Mouse (Mus musculus): ENCODE measurements at regions not wholly inside any gene's neighbourhood (a gene's known extent, or its start where the extent isn't known, plus 50 kb on each side); places are given as distances from the start of the nearest gene placed in this dataset.

DNA sequence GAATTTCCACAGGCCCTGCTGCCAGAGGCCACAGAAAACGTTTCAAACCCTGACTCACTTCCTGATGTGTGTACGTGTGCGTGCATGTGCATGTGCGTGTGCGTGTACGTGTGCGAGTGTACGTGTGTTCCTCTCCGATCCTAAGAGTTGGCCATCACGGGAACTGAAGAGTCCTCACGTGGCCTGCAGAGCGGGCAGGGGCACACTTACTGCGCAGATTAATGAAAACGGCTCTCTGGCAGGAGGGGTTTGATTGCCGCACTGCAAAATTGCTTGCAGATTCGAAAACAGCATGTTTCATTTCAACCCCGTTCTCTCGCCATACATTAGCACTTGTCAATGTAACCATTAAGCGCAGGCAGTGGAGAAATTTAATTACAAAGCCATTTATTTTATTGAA lies 135.0 kb upstream of the Six2 start:
- DNase-seq (ENCODE audit: low spot score), result no peak

DNA sequence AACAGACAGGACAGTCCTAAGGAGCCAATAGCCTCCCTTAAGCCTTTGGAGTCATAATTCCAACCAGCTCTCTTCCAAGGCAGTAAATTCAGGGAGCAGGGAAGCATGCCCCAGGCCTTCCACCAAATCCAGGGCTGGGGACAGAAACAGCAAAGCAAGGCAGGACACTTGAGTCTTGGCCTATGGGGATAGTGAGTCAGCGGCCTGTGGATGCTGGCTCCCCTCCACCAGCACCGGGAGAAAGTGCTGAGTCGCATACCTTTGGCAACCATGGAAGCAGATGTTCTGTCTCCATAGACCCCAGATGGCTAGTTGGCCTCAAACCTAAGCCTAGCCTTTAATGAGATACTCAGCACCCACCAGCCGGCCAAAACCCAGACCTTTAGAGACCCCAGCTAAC lies 133.8 kb upstream of the Six2 start:
- DNase-seq (ENCODE audit: low spot score), result no peak

DNA sequence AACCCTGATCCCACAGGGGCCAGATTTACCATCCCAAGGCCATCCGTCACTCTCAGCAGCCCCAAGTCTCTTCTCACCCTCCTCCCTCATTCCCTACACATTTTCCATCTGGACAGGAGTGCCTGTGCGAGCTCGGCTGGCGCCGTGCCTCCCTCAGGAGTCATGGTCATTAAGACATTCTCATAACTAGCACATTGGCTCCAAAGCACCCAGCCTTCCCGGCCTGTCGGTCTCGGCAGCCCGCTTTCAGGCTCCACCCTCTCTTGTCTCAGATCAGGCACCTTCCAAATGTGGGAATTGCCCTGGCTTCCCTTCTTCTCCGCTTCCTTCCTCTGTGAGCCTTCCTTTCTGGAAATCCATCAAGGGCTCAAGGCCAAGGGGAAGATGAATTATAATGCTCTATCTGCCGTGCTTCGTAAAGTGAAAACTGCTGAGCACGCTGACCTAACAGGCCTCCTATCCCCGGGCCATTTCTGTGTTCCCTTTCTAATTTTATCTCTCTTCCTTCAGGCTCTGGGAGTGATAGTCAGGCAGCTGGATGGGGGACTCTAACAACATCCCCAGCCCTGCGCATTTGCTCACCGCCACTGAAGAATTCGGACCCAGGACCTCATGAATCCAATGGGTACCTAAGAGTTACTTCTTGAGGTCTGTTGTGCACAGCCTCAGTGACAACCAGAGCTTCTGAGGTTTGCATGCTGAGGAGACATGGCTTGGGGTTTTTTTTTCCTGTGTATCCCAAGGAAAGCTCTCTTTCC lies 130.2 kb upstream of the Six2 start:
- DNase-seq (ENCODE audit: low spot score), result no peak

DNA sequence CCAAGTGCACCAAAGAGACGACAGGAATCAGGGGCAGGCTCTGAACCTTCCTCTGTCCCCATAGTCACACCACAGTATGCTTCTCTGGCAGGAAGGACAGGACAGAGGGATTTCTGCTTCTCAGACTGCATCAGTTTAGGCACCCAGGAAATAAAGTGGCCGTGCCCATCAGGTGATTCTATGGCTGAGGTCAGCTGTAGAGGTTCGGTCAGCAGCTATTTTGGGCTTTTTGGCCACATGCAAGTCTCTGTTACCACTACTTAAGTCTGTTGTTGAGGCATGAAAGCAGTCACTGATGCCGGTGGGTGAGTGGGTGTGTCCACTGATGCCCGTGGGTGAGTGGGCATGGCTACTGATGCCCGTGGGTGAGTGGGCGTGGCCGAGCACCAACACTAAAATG lies 128.4 kb upstream of the Six2 start:
- no peak for DNase-seq (ENCODE audit: low spot score)

DNA sequence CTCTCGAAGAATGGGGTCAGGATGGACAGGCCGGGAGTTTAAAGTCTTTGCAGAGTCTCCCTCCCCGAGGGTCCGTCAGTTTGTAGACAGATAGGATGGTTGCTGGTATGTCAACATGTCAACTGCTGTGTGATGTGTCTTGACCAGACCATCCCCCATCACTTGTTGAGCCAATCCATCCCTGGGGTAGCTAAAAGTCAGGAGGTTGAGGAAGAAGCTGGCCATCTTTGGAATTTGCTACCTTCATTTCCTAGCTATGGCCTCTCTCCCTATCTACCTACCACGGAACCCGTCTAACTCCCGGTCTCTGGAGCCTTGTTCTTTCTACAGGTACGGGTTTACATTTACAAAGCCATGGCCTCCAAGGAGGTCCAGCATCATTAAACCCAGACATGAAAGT lies 128.0 kb upstream of the Six2 start:
- no peak for DNase-seq (ENCODE audit: low spot score)

DNA sequence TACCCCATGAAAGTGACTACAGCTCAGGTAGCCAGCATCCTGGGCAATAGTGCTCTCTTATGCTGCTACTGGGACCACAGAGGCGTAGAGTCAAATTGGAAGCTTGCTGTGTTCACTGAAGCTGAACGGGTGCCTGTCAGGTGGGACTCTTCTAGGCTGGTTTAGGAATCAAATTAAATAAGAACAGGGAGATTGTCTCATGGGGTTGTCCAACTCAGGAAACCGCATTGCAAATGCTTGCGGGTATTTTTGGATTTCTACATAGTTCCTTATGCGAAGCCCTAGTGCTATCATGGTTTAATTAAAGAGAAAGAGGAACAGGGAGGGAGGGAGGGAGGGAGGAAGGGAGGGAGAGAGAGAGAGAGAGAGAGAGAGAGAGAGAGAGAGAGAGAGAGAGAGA lies 120.5 kb upstream of the Six2 start:
- no peak for DNase-seq (ENCODE audit: low spot score)

DNA sequence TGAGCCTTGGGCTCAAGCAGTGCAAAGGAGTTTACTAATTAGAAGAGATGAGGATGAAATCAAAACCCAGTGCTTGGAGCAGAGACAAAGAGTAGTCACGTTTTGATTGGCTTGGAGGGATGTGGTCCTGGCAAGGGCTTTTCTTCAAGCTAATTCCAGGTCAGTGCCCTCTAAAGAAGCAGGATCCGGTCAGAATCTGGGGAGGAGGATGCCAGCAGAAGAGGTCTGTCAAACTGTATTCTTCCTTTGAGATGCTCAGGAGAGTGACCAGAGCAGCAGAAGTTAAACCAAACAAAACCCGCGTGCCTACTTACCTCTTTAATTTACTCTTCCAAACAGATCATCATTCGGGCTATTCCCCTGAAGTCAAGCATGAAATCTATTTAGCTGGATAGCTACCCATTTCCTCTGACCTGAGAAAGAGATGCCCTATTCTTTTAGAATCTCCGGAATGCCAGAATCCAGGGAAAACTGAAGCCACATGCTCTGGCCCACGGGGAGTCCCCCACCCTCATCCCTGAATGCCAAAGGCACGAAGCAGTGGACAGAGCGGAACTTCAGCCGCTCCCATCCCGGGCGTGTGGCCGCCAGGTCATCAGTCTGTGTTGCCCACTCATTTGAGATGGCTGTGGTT lies 117.8 kb upstream of the Six2 start:
- DNase-seq (ENCODE audit: low spot score), result no peak

DNA sequence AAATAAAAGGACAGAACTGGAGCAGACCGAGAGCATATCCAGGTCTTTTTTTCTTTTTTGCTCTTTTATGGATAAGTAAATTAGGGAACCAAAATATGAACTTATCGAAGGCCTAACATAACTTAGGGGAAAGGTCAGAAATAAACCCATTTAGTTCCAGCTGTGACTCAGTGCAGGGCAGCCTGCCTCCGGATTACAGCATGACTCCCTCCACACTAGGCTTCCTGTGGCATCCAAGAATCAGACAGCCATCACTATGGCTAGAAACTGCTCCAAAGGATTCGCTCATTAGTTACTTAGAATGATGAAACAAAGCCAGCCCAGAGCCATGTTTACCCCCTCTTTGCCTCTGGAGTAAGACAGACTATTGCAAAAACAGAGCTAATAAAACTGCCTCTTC lies 116.6 kb upstream of the Six2 start:
- no peak for DNase-seq (ENCODE audit: low spot score)

DNA sequence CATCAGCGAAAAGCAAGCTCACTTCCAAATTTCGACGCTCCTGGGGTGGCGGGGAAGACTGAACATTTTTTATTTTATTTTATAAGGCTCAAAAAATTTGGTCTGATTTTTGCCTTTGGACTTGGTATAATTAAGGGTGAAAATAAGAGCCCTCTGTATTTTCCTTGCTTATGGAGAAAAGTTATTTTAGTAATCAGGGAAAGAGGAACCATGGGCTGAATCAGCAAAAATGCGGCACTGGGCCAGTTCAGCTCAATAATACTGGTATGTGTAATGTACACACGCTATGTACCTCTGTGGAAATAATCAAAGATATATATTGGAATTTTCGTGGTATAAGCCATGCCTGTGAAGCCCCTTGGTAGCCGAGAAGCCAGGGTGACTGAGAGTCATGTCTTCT lies 113.7 kb upstream of the Six2 start:
- no peak for DNase-seq (ENCODE audit: low spot score)

DNA sequence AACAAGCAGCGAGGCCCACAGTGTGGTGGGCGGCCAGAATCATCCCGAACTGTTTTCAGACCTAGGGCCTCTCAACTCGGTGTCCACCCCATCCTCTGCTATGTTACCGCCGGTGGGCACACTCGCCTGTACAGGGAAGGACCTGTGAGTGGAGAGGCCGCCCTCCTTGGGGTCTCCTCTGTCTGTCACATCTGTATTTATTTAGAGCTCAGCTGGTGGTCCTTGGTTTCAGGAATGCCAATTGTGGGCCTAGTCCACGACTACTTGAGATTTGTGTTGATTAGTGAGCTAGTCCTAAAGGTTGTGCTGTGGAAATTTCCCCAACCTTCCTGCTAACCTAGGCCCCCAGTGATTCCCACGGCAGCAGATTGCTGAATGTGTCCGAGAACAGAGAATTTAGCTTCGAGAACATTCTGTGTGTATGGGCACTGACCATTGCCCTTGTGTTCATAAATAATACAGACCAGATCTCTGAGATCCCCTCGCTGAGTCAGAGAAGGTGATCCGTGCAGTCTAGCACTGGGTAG lies 113.1 kb upstream of the Six2 start:
- DNase-seq (ENCODE audit: low spot score), result no peak

DNA sequence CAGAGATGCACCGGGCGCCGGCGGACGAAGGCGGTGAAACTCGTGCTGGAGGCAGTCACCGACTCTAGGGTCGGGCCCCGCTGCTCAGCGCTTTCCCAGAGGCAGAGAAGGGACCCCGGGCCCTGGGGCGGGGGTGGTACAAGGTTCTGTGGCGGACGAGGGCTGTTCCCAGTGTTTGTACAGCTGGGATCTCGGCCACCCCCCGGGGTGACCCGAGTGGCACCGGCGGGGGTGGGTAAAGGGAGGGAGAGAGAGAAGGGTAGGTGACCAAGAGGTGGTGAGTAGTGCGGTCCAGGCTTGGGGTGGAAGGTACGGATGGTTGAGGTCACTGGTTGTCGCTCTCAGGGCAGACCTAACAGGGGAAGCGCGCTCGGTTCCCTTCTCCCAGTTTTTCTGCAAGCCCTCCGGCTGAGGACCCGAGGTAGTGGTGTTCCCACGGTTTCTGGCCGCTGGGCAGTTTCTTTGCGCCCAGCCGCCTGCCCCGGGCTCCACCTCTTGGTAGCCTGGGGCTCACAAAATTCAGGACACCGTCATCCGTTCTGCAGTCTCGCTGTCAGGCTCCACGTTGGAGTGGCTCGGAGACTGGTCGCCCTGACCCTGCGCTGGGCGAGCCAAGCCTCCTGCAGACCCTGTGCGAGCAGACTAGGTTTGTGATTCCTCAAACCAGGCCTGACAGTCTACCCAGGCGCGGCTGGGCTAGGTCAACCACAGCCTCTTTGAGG lies 112.4 kb upstream of the Six2 start:
- DNase-seq (ENCODE audit: low spot score), result no peak

DNA sequence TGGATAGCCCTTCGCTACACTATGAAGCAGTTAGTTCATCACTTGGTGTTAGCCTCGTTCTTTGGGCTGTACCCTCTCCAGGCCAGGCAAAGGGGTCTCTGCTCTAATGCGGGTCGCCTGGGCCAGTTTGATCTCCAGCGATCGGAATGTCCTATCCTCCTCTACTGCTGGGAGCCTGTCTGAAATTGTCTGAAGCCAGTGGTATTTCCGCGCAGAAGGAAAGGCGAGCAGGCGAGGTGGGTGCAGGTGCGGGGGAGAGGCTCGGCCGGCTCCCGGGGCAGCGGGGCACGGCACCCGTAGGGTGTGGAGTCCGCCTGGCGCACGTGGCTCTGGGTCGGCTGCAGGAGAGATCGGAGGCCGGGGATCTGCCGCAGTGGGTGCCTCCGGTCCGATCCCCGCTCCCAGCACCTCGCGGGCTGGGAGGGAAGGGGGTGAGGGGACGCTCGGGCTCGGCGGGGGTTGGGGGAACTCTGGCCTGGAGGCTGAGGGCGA lies 111.8 kb upstream of the Six2 start:
- no peak for DNase-seq (ENCODE audit: low spot score)

DNA sequence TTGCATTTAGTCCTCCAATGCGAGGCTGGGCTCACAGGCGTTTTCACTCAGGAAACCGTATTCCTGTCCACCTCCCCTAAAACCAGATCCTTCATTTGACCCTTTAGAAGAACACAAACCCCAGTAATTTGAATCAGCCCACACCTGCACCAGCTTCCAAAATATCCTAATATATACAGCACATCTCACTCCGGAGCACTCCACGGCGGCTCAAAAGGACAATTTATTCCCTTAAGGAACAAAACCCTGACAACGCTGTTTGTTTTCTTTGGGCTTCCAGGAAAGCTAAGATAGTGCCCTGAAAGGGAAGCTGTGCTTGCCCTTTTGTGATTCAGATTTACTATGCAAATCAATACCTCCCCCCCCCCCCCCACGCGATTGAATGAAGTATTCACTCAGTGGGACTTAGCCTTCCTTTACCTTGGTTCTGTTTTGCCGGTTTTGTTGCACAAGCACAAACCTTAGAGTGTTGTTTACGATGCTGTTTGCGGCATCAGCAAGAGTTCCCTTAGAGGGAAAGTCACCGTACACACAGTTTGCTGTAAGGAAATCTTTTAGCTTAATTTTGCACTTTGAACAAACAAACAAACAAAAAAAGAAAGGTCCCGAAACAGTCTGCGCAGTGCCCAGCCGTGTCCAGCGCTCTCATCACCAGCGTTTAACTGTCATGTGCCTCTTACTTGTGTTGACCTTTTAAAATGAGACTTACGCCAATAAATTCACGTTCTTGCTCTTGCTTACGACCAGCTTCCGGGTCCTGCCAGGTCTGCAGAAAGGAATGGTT lies 111.2 kb upstream of the Six2 start:
- no peak for DNase-seq (ENCODE audit: low spot score)

DNA sequence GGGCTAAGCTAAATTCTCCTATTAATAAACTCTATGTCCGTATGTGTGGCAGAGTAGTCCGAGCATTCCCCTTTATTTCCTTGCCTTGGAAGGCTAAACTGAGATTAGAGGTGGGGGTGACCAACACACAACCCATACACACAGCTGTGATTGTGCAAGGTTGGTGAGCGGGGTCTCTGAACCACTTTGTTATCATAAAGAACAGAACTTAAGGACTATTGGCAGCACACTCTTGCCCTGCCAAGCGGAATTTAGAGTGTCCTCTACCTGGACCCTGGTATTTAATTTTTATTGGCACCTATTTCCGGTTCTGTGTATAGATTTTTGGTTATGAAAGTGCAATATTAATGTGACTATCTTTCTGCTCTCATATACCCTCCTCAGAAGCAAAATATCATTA lies 109.7 kb upstream of the Six2 start:
- no peak for DNase-seq (ENCODE audit: low spot score)

DNA sequence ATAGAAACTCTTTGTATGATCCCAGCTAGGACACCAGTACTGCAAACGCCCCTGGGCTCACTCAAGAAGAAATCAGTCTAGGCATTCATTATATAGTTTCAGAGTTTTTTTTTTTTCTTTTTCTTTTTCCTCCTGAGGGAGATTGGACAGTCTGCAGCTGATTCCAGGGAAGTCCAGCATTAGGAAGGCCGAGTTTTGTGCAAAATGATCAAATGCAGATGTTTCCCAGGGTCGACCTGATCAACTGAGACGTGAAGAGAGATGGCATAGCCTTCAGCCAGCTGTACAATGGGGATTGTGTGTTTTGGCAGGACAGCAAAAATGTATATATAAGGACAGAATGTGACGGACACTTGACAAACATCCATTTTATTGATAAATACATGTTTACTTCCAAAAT lies 107.7 kb upstream of the Six2 start:
- DNase-seq (ENCODE audit: low spot score), result no peak

DNA sequence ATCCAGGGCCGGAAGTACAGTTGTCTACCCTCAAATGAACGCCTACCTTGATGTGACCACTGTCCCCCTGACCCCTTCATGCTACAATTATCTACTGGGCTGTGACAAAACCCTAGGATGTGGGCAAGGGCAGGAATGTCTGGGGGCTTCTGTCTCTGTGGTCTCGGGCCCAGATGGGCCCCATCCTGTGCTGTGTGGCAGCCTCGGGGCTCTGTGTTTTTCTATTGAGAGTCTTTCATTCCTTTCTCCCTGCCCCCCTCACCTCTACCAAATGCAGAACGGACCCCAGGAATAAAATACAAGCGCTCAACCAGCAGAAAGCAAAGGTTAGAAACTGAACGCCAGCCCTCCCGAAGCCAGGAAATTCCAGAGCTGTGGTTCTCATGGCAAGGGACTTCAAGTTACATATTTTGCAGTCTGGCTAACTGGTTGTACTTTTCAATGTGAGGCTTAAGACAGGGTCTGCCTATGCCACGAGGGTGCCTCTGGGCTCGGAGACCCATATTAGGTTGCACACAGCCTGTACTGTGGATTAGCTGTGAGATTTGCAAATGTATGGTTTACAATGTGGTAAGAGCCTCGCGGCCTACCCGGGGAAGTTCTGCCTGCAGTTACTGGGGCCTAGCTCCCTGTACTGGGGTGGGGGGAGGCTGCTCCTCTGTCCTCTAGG lies 97.7 kb upstream of the Six2 start:
- DNase-seq (ENCODE audit: low spot score), result no peak

DNA sequence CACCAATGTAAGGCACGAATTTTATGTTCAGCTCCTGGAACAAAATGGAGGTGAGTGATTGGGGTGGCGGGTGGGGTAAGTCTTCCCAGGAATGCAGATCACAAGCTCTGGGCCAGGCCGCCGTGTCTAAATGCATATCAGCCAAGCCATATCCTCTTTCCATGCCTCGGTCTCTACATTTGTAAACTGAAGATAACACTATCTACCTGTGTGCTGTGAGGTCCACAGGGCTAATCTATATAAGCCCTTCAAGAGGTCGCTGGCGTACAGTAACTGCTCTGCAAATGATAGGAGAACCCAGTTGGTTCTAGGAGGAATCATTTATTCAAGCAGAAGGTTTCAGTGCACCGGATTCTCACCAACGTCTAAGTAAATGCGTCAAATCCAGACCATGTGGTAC lies 92.4 kb upstream of the Six2 start:
- DNase-seq (ENCODE audit: low spot score), result no peak

DNA sequence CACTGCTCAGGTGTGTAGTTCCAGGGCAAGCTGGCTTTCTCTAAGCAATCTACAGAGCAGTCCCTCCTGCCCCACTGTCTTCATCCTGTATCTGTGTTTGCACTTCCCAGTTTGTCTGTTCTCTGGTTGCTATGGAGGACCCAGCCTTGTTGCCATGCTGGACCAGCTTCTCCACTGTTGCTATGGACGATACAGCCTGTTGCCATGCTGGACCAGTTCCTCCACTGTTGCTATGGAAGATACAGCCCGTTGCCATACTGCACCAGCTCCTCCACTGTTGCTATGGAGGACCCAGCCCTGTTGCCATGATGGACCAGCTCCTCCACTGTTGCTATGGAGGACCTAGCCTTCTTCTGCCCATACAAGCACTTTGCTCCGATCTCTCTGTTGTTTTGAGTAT lies 88.8 kb upstream of the Six2 start:
- no peak for DNase-seq (ENCODE audit: low spot score)

DNA sequence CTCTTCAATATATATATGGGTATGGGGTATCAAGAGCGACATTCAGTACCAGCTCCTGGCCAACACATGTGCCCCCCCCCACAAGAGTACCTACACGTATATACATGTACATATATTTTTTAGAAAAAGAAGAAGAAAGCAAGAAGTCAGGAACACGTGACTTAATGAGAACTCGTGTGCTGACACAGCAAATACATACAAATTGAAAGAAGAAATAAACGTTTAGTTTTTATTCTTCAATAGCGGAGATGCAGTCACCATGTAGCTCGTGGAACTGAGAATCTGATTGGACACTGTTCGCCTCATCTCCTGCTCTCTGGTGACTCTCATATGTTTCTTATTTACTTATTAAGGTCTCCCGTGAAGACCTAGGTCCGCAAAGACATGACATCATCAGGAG lies 80.3 kb upstream of the Six2 start:
- no peak for DNase-seq (ENCODE audit: low spot score)

DNA sequence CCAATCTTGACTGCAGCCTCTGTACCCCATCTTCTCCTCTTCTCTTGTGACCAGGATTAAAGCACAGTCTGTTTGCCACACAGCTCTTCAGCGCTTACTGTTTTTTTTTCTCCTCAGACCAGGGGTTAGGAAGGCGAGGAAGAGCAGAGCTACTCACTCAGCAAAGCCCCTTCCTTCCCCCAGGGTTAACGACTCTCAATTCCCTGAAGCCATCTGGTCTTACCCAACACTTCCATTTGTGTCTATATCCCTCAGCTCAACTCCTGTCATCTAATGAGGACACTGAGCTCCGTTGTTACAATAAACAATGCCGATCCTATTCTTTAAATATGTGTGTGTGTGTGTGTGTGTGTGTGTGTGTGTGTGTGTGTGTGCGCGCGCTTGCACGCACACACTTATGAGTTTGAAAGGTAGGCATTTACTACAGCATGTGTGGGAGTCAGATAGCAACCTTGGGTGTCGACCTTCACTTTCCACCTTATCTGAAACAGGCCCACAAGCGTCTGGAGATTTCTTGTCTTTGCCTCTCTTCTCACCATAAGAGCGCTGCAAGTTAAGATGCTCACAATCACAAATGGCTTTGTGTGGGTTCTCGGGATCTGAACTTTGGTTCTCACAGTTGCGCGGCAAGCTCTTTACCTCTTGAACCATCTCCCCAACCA lies 79.3 kb upstream of the Six2 start:
- no peak for DNase-seq (ENCODE audit: low spot score)

DNA sequence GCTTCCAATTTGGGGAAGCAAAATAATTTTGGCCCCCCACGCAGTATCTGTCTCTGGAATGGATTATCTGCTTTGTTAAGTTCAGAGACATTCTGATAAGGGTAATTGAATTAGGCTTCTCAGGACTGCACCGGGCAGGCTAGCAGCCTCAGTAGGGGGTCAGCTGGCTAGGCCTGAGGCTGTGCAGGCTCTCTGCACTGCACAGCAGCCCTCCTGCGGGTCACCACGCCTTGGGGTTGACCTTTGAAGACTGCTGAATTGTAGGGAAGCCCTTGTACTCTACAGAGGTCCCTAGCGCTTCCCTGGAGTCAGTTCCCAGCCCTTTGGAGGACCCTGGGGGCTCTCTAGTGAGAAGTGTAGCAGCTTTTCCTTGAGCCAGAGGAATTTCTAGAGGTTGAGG lies 78.5 kb upstream of the Six2 start:
- no peak for DNase-seq (ENCODE audit: low spot score)
